Mouse (Mus musculus): ENCODE measurements around the gene Rbm4. TPM values are rescaled to one million over a fixed set of nuclear protein-coding genes. Genes with fewer than 3 reads are reported as not detected.

The Rbm4 gene
- polyA plus RNA-seq, 1 experiment = 7.7 TPM

GRCm38 (mm10) chr19:4811909-4812242 is 18.2 kb upstream of the Rbm4 start:
- H3K4me3 ChIP-seq (ENCODE audit: insufficient read depth, low read depth, low read length) = peak overlapping the region; percentile 81
- H3K4me1 ChIP-seq (ENCODE audit: control insufficient read depth, insufficient read depth, insufficient read length, low read length) = peaks cover 2% of the 10 kb centered on the region
- H3K27ac ChIP-seq (replicated peaks; ENCODE audit: low read depth, low read length) = peak overlapping the region; percentile 83

GRCm38 (mm10) chr19:4811063-4811908 is 17.6 kb upstream of the Rbm4 start, which contains the start of the genes Gm21992 and Rbm14:
Gene Gm21992, minus strand, starts transcription at chr19:4811612.
Gene Rbm14, minus strand, starts transcription at chr19:4811634.
- H3K27ac ChIP-seq (replicated peaks; ENCODE audit: low read depth, low read length) = peak within 1 kb of the TSS; percentile 91
- H3K4me1 ChIP-seq (ENCODE audit: control insufficient read depth, insufficient read depth, insufficient read length, low read length) = peaks cover 2% of the 10 kb centered on the region
- peak within 1 kb of the TSS; percentile 86 for H3K4me3 ChIP-seq (ENCODE audit: insufficient read depth, low read depth, low read length)

- Histone ChIP-seq H3K27ac (replicated peaks; ENCODE audit: low read depth, low read length) (peak overlapping the region; percentile 32; the same call in 1 of the 2 replicates), H3K4me1 (ENCODE audit: control insufficient read depth, insufficient read depth, insufficient read length, low read length) (peaks cover 2% of the 10 kb centered on the region), H3K4me3 (ENCODE audit: insufficient read depth, low read depth, low read length) (peak overlapping the region; percentile 86)
Observed at GRCm38 (mm10) chr19:4810746-4811062, 17.0 kb upstream of the Rbm4 start.

GRCm38 (mm10) chr19:4810309-4810708 is 16.6 kb upstream of the Rbm4 start:
- Histone ChIP-seq H3K4me3 (ENCODE audit: insufficient read depth, low read depth, low read length) (peak overlapping the region; percentile 86), H3K4me1 (ENCODE audit: control insufficient read depth, insufficient read depth, insufficient read length, low read length) (peaks cover 2% of the 10 kb centered on the region), H3K27ac (replicated peaks; ENCODE audit: low read depth, low read length) (peak overlapping the region; percentile 32; the same call in 1 of the 2 replicates)

- Histone ChIP-seq H3K4me1 (ENCODE audit: control insufficient read depth, insufficient read depth, insufficient read length, low read length) (no peaks in the 10 kb centered on the region), H3K4me3 (ENCODE audit: insufficient read depth, low read depth, low read length) (no peak overlapping the region), H3K27ac (replicated peaks; ENCODE audit: low read depth, low read length) (no peak overlapping the region)
Observed at GRCm38 (mm10) chr19:4803283-4803682, 9.6 kb upstream of the Rbm4 start.

GRCm38 (mm10) chr19:4802691-4803091 is 9.0 kb upstream of the Rbm4 start:
- no peaks in the 10 kb centered on the region for H3K4me1 ChIP-seq (ENCODE audit: control insufficient read depth, insufficient read depth, insufficient read length, low read length)
- H3K4me3 ChIP-seq (ENCODE audit: insufficient read depth, low read depth, low read length) = no peak overlapping the region
- H3K27ac ChIP-seq (replicated peaks; ENCODE audit: low read depth, low read length) = no peak overlapping the region

GRCm38 (mm10) chr19:4799083-4799482 is 5.4 kb upstream of the Rbm4 start:
- no peaks in the 10 kb centered on the region for H3K4me1 ChIP-seq (ENCODE audit: control insufficient read depth, insufficient read depth, insufficient read length, low read length)
- H3K27ac ChIP-seq (replicated peaks; ENCODE audit: low read depth, low read length) = no peak overlapping the region
- no peak overlapping the region for H3K4me3 ChIP-seq (ENCODE audit: insufficient read depth, low read depth, low read length)

GRCm38 (mm10) chr19:4797846-4798245 is 4.1 kb upstream of the Rbm4 start:
- no peak overlapping the region for H3K27ac ChIP-seq (replicated peaks; ENCODE audit: low read depth, low read length)
- H3K4me3 ChIP-seq (ENCODE audit: insufficient read depth, low read depth, low read length) = no peak overlapping the region
- no peaks in the 10 kb centered on the region for H3K4me1 ChIP-seq (ENCODE audit: control insufficient read depth, insufficient read depth, insufficient read length, low read length)

- Histone ChIP-seq H3K4me3 (ENCODE audit: insufficient read depth, low read depth, low read length) (no peak overlapping the region), H3K4me1 (ENCODE audit: control insufficient read depth, insufficient read depth, insufficient read length, low read length) (no peaks in the 10 kb centered on the region), H3K27ac (replicated peaks; ENCODE audit: low read depth, low read length) (no peak overlapping the region)
Observed at GRCm38 (mm10) chr19:4795929-4796328, 2.2 kb upstream of the Rbm4 start.

GRCm38 (mm10) chr19:4793281-4793830 is 345 bp downstream of the Rbm4 start:
- H3K4me3 ChIP-seq (ENCODE audit: insufficient read depth, low read depth, low read length) = peak overlapping the region; percentile 79
- H3K27ac ChIP-seq (replicated peaks; ENCODE audit: low read depth, low read length) = peak overlapping the region; percentile 32
- H3K4me1 ChIP-seq (ENCODE audit: control insufficient read depth, insufficient read depth, insufficient read length, low read length) = no peaks in the 10 kb centered on the region

- Histone ChIP-seq H3K4me3 (ENCODE audit: insufficient read depth, low read depth, low read length) (no peak overlapping the region), H3K27ac (replicated peaks; ENCODE audit: low read depth, low read length) (no peak overlapping the region)
Observed at GRCm38 (mm10) chr19:4786313-4786712, 7.4 kb downstream of the Rbm4 start.

GRCm38 (mm10) chr19:4785206-4785605 is 8.5 kb downstream of the Rbm4 start:
- H3K27ac ChIP-seq (replicated peaks; ENCODE audit: low read depth, low read length) = no peak overlapping the region
- H3K4me3 ChIP-seq (ENCODE audit: insufficient read depth, low read depth, low read length) = no peak overlapping the region
- 0 out of 2 replicates have a peak, but pooled peaks cover 2% of the 10 kb centered on the region for H3K4me1 ChIP-seq (ENCODE audit: control insufficient read depth, insufficient read depth, insufficient read length, low read length)

More at GRCm38 (mm10) chr19:4786313-4786712, 7.4 kb downstream of the Rbm4 start:
- 0 out of 2 replicates have a peak, but pooled peaks cover 2% of the 10 kb centered on the region for H3K4me1 ChIP-seq (ENCODE audit: control insufficient read depth, insufficient read depth, insufficient read length, low read length)

- Histone ChIP-seq H3K4me1 (ENCODE audit: control insufficient read depth, insufficient read depth, insufficient read length, low read length) (0 out of 2 replicates have a peak, but pooled peaks cover 2% of the 10 kb centered on the region), H3K4me3 (ENCODE audit: insufficient read depth, low read depth, low read length) (no peak overlapping the region), H3K27ac (replicated peaks; ENCODE audit: low read depth, low read length) (no peak overlapping the region)
Observed at GRCm38 (mm10) chr19:4782891-4783290, 10.8 kb downstream of the Rbm4 start.

- Histone ChIP-seq H3K4me1 (ENCODE audit: control insufficient read depth, insufficient read depth, insufficient read length, low read length) (no peaks in the 10 kb centered on the region), H3K4me3 (ENCODE audit: insufficient read depth, low read depth, low read length) (no peak overlapping the region), H3K27ac (replicated peaks; ENCODE audit: low read depth, low read length) (no peak overlapping the region)
Observed at GRCm38 (mm10) chr19:4772785-4773184, 20.9 kb downstream of the Rbm4 start.

GRCm38 (mm10) chr19:4767507-4768148 is 26.1 kb downstream of the Rbm4 start:
- H3K4me1 ChIP-seq (ENCODE audit: control insufficient read depth, insufficient read depth, insufficient read length, low read length) = no peaks in the 10 kb centered on the region
- no peak overlapping the region for H3K27ac ChIP-seq (replicated peaks; ENCODE audit: low read depth, low read length)
- no peak overlapping the region for H3K4me3 ChIP-seq (ENCODE audit: insufficient read depth, low read depth, low read length)

All from brown adipose tissue, adult 24 weeks (tissue).